Mouse (Mus musculus) limb, embryonic 10.5 days (tissue): ENCODE measurements around the gene Anapc15-ps. TPM values are rescaled to one million over a fixed set of nuclear protein-coding genes. Genes with fewer than 3 reads are reported as not detected.
A peak's percentile ranks its signal among the peaks of the same experiment; 100 is the strongest.

Experiments
- DNase-seq: peaks from one replicate; pipeline ENCODE4 v3.0.0-alpha.2; 2017; ENCODE audit warnings: low spot score
- H3K27ac ChIP-seq: fragments of 300-500 bp; sonication (generic); 2 replicates; pipeline ENCODE4 v1.5.1; 2016; ENCODE audit warnings: mild to moderate bottlenecking
- H3K27me3 ChIP-seq: fragments of 300-500 bp; sonication (generic); 2 replicates; pipeline ENCODE4 v1.6.1; 2016; ENCODE audit warnings: low read depth, mild to moderate bottlenecking; ENCODE audit not compliant: poor library complexity, severe bottlenecking
- H3K36me3 ChIP-seq: fragments of 300-500 bp; sonication (generic); 2 replicates; pipeline ENCODE4 v1.6.1; 2016; ENCODE audit warnings: mild to moderate bottlenecking, moderate library complexity
- H3K4me1 ChIP-seq: fragments of 300-500 bp; sonication (generic); 2 replicates; pipeline ENCODE4 v1.6.1; 2016
- H3K4me3 ChIP-seq: fragments of 300-500 bp; sonication (generic); 2 replicates; pipeline ENCODE4 v1.5.1; 2016; ENCODE audit warnings: mild to moderate bottlenecking, moderate library complexity
- H3K9me3 ChIP-seq: fragments of 300-500 bp; sonication (generic); replicated peaks from 2 replicates; pipeline ENCODE4 v1.6.1; 2016; ENCODE audit warnings: mild to moderate bottlenecking
- WGBS: fragments of 180-500 bp; shearing (Covaris S2); methylation state at CpG from one replicate; pipeline ENCODE4 v1.1.7; 2016; 5-methylcytosine and 5-hydroxymethylcytosine counted together
- polyA plus RNA-seq: library from polyadenylated mRNA; unstranded; fragments of >200 nt; fragmentation: Nextera tagmentation; extraction: Ambion mirVana; gene quantifications from 2 replicates; pipeline ENCODE4 v1.2.1, GENCODE M21; 2016

The Anapc15-ps gene
- not detected in 2 replicates for polyA plus RNA-seq

- no peak for DNase-seq
- no peaks in the 10 kb centered on the region for H3K27me3 ChIP-seq
- peaks cover 14% of the 10 kb centered on the region for H3K4me1 ChIP-seq
- H3K4me3 ChIP-seq = no peak within 1 kb of the TSS
- H3K9me3 ChIP-seq = no peaks in the 10 kb centered on the region
- WGBS = 98% methylated on average over 3 of the region's 3 CpGs
- no peak within 1 kb of the TSS for H3K27ac ChIP-seq
- no peaks in the 10 kb centered on the region for H3K36me3 ChIP-seq
Measured at GRCm38 (mm10) chr10:95673351-95673750, at the start of gene Anapc15-ps. Gene Anapc15-ps, minus strand, starts transcription at chr10:95673451.

GRCm38 (mm10) chr10:95722203-95722611 lies 49.0 kb upstream of the Anapc15-ps start:
- 41% methylated on average over 10 of the region's 10 CpGs for WGBS
- no peak for DNase-seq
- H3K27me3 ChIP-seq = no peaks in the 10 kb centered on the region
- H3K9me3 ChIP-seq = no peaks in the 10 kb centered on the region
- H3K27ac ChIP-seq = peak overlapping the region; percentile 30; the same call in 1 of the 2 replicates
- no peak overlapping the region for H3K4me3 ChIP-seq
- no peaks in the 10 kb centered on the region for H3K36me3 ChIP-seq
- peaks cover 25% of the 10 kb centered on the region for H3K4me1 ChIP-seq

- H3K27ac ChIP-seq = peak overlapping the region; percentile 30
- 76% methylated on average over 12 of the region's 12 CpGs for WGBS
Measured at GRCm38 (mm10) chr10:95720181-95720798, 47.0 kb upstream of the Anapc15-ps start.

GRCm38 (mm10) chr10:95719472-95719871 lies 46.2 kb upstream of the Anapc15-ps start:
- Histone ChIP-seq H3K4me1 (peaks cover 31% of the 10 kb centered on the region), H3K27me3 (no peaks in the 10 kb centered on the region), H3K4me3 (no peak overlapping the region), H3K27ac (no peak overlapping the region), H3K36me3 (no peaks in the 10 kb centered on the region), H3K9me3 (no peaks in the 10 kb centered on the region)
- 91% methylated on average over 6 of the region's 6 CpGs for WGBS
- DNase-seq = no peak

More at GRCm38 (mm10) chr10:95720181-95720798, 47.0 kb upstream of the Anapc15-ps start:
- Histone ChIP-seq H3K4me1 (peaks cover 31% of the 10 kb centered on the region), H3K4me3 (no peak overlapping the region), H3K9me3 (no peaks in the 10 kb centered on the region), H3K36me3 (no peaks in the 10 kb centered on the region), H3K27me3 (no peaks in the 10 kb centered on the region)
- DNase-seq = no peak

- Histone ChIP-seq H3K27ac (peak overlapping the region; percentile 44; the same call in 1 of the 2 replicates), H3K27me3 (no peaks in the 10 kb centered on the region), H3K4me1 (peaks cover 31% of the 10 kb centered on the region), H3K36me3 (no peaks in the 10 kb centered on the region), H3K9me3 (no peaks in the 10 kb centered on the region), H3K4me3 (no peak overlapping the region)
- WGBS = 11% methylated on average over 1 of the region's 1 CpGs
- no peak for DNase-seq
Measured at GRCm38 (mm10) chr10:95718760-95719159, 45.5 kb upstream of the Anapc15-ps start.

- no peaks in the 10 kb centered on the region for H3K9me3 ChIP-seq
- DNase-seq = no peak
- peaks cover 35% of the 10 kb centered on the region for H3K4me1 ChIP-seq
- H3K27ac ChIP-seq = no peak overlapping the region
- H3K27me3 ChIP-seq = no peaks in the 10 kb centered on the region
- no peak overlapping the region for H3K4me3 ChIP-seq
- H3K36me3 ChIP-seq = no peaks in the 10 kb centered on the region
- WGBS = 92% methylated on average over 16 of the region's 16 CpGs
Measured at GRCm38 (mm10) chr10:95717106-95717680, 43.9 kb upstream of the Anapc15-ps start.

GRCm38 (mm10) chr10:95715687-95716086 lies 42.4 kb upstream of the Anapc15-ps start:
- H3K27ac ChIP-seq = no peak overlapping the region
- peaks cover 41% of the 10 kb centered on the region for H3K4me1 ChIP-seq
- H3K9me3 ChIP-seq = no peaks in the 10 kb centered on the region
- no peak for DNase-seq
- WGBS = 63% methylated on average over 6 of the region's 6 CpGs
- H3K4me3 ChIP-seq = no peak overlapping the region
- H3K36me3 ChIP-seq = no peaks in the 10 kb centered on the region
- H3K27me3 ChIP-seq = no peaks in the 10 kb centered on the region

- Histone ChIP-seq H3K9me3 (no peaks in the 10 kb centered on the region), H3K36me3 (no peaks in the 10 kb centered on the region), H3K27ac (peak overlapping the region; percentile 73), H3K4me1 (peaks cover 66% of the 10 kb centered on the region), H3K4me3 (no peak overlapping the region), H3K27me3 (no peaks in the 10 kb centered on the region)
- DNase-seq = no peak
- 65% methylated on average over 6 of the region's 6 CpGs for WGBS
Measured at GRCm38 (mm10) chr10:95712221-95712620, 39.0 kb upstream of the Anapc15-ps start.

GRCm38 (mm10) chr10:95709903-95710660 lies 36.8 kb upstream of the Anapc15-ps start:
- H3K4me3 ChIP-seq = no peak overlapping the region
- H3K27me3 ChIP-seq = no peaks in the 10 kb centered on the region
- no peaks in the 10 kb centered on the region for H3K36me3 ChIP-seq
- DNase-seq = no peak
- H3K27ac ChIP-seq = peak overlapping the region; percentile 73
- H3K9me3 ChIP-seq = no peaks in the 10 kb centered on the region
- WGBS = 68% methylated on average over 8 of the region's 8 CpGs
- peaks cover 56% of the 10 kb centered on the region for H3K4me1 ChIP-seq

GRCm38 (mm10) chr10:95709143-95709880 lies 36.1 kb upstream of the Anapc15-ps start:
- Histone ChIP-seq H3K9me3 (no peaks in the 10 kb centered on the region), H3K27ac (peak overlapping the region; percentile 73), H3K36me3 (no peaks in the 10 kb centered on the region), H3K27me3 (no peaks in the 10 kb centered on the region), H3K4me1 (peaks cover 56% of the 10 kb centered on the region), H3K4me3 (no peak overlapping the region)
- 41% methylated on average over 10 of the region's 10 CpGs for WGBS
- DNase-seq = no peak

- Histone ChIP-seq H3K4me1 (peaks cover 54% of the 10 kb centered on the region), H3K36me3 (no peaks in the 10 kb centered on the region), H3K4me3 (no peak overlapping the region), H3K27me3 (no peaks in the 10 kb centered on the region), H3K9me3 (no peaks in the 10 kb centered on the region), H3K27ac (peak overlapping the region; percentile 73)
- no peak for DNase-seq
- WGBS = 39% methylated on average over 5 of the region's 5 CpGs
Measured at GRCm38 (mm10) chr10:95708001-95708400, 34.8 kb upstream of the Anapc15-ps start.

- Histone ChIP-seq H3K36me3 (no peaks in the 10 kb centered on the region), H3K4me1 (peaks cover 44% of the 10 kb centered on the region), H3K27me3 (no peaks in the 10 kb centered on the region), H3K4me3 (no peak overlapping the region), H3K27ac (no peak overlapping the region), H3K9me3 (no peaks in the 10 kb centered on the region)
- 93% methylated on average over 9 of the region's 9 CpGs for WGBS
- DNase-seq = no peak
Measured at GRCm38 (mm10) chr10:95706867-95707266, 33.6 kb upstream of the Anapc15-ps start.
